Mouse (Mus musculus) embryonic fibroblast, embryonic 13.5 days (primary cell): Measurements from ENCODE around the gene Tax1bp3.

Source experiments
- CTCF ChIP-seq: IDR thresholded peaks from 2 replicates; pipeline ENCODE4 v1.5.1; 2011; ENCODE audit warnings: mild to moderate bottlenecking, control low read depth, low read length, moderate library complexity, borderline replicate concordance; ENCODE audit not compliant: insufficient read depth
- POLR2A ChIP-seq: IDR thresholded peaks from 2 replicates; pipeline ENCODE4 v1.6.1; 2011; ENCODE audit warnings: low read depth, mild to moderate bottlenecking, control low read depth, low read length, moderate library complexity

DNA sequence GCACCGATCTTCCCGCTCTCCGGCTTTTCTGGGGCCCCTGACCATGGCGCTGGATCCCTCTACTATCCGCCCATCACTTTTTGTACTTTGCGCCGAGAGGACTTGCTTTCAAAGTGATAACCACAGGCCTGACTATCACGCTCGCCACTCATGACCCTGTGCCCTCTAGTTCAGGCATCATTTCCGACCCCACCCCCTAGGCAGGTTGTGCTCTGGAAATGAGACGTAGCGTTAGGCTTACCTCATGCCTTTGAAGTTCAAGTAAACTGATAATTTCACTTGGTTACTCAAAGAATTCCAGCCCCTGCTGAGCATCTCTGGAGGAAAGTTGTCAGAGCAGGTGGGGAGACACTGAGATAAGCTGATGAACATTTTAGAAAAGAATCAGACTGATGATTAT, 23.0 kb downstream of the Tax1bp3 start:
- TF ChIP-seq CTCF = no peak
- TF ChIP-seq POLR2A = no peak
